Mouse (Mus musculus) olfactory bulb, adult 2 months (tissue): Measurements from ENCODE around the gene Ppib. TPM values are rescaled to one million over a fixed set of nuclear protein-coding genes. Genes with fewer than 3 reads are reported as not detected.
A peak's percentile ranks its signal among the peaks of the same experiment; 100 is the strongest.

ENCODE experiments used
- H3K27ac ChIP-seq: fragments of 200-500 bp; 2 replicates; pipeline ENCODE4 v1.5.1; 2012; ENCODE audit warnings: low read depth, low read length; ENCODE audit not compliant: insufficient read depth
- H3K4me1 ChIP-seq: fragments of 200-500 bp; 2 replicates; pipeline ENCODE4 v1.6.1; 2012; ENCODE audit warnings: low read length; ENCODE audit not compliant: control insufficient read depth, insufficient read depth
- H3K4me3 ChIP-seq: fragments of 200-500 bp; 2 replicates; pipeline ENCODE4 v1.5.1; 2012; ENCODE audit warnings: mild to moderate bottlenecking, low read depth, low read length, moderate library complexity; ENCODE audit not compliant: insufficient read depth
- CTCF ChIP-seq: fragments of 200-500 bp; IDR thresholded peaks from 2 replicates; pipeline ENCODE4 v1.5.1; 2012; ENCODE audit warnings: low read depth, mild to moderate bottlenecking, low read length, moderate library complexity; ENCODE audit not compliant: insufficient read depth
- POLR2A ChIP-seq: fragments of 200-500 bp; IDR thresholded peaks from 2 replicates; pipeline ENCODE4 v1.6.1; 2012; ENCODE audit warnings: mild to moderate bottlenecking, low read depth, low read length, moderate library complexity; ENCODE audit not compliant: insufficient read depth
- WGBS: fragments of 180-500 bp; shearing (Covaris S2); methylation state at CpG from one replicate; pipeline ENCODE4 v1.1.7; 2018; 5-methylcytosine and 5-hydroxymethylcytosine counted together
- polyA plus RNA-seq: library from polyadenylated mRNA; stranded (reverse); fragments of >200 nt; gene quantifications from 2 replicates; pipeline ENCODE4 v1.2.4, GENCODE M21; 2012; ENCODE audit warnings: low replicate concordance; ENCODE audit not compliant: missing spikeins, insufficient read depth, insufficient read length

Gene Ppib
- polyA plus RNA-seq, 1 experiment = not detected

DNA sequence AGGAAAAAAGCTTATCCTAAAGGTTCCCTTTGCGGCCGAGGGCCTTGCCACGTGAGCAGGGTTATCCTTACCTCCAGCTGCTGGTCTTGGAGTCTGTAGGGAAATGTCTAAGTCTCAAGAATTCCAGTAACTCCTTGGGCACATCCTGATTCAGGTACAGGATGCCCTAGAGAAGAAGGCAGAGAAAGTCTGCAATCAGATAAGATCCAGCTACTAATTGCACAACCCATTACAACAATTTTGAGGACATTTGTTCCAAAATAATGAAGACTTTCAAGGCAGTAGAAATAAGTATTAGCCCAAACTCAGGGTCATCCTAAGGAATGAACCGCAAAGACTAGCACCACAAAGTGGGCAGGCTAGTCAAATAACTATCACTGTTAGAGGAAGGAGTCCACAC is 8.0 kb downstream of the Ppib start:
- no peak overlapping the region for H3K4me3 ChIP-seq
- 82% methylated on average over 4 of the region's 4 CpGs for WGBS
- H3K4me1 ChIP-seq = peaks cover 12% of the 10 kb centered on the region
- TF ChIP-seq POLR2A (no peak), CTCF (no peak)
- no peak overlapping the region for H3K27ac ChIP-seq

DNA sequence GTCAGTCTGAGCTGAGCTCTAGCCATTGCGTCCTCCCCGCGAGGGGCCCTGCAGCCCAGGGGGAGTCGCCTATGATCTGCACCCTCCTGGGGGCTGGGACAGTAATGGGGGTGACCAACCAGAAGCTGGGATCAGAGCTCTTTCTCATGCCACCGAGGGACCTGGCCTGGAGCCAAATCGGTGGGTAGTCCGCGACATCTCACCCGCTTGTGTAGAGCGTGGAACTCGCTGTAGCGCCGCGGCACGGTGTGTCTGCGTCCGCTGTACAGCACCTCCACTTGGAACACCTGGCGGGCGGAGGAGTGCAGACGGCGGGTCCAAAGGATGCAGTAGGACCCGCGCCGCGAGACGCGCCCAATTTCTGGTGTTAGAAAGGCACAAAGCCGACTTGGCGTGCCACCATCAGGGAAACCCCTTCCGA is 9.0 kb downstream of the Ppib start:
- H3K27ac ChIP-seq = no peak overlapping the region
- H3K4me1 ChIP-seq = peaks cover 12% of the 10 kb centered on the region
- H3K4me3 ChIP-seq = peak overlapping the region; percentile 46
- WGBS = 1% methylated on average over 30 of the region's 30 CpGs
- no peak for TF ChIP-seq CTCF

DNA sequence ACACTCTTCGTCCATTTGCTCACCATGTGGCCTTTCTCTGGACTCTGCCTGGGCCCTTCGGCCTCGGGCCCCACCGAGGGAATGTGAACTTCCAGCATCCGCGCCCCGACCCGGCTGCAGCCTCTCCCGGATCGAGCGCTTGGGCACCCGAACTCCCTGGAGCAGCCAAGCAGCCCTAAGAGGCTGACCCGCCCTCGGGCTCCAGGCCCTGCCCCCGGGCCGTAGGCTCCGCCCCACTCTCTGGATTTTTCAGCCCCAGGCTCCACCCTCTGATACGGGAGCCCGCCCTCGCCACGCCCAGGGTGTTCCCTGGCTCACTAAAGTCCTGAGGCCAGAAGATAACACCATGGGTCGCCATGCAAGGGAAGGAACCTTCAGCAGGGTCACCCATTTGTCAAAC is 9.6 kb downstream of the Ppib start, which contains the start of gene Snx22:
Snx22 (minus strand) TSS at position 137 of the 400 bp plus-strand sequence.
- H3K4me3 ChIP-seq = peak within 1 kb of the TSS; percentile 46
- no peak within 1 kb of the TSS for H3K27ac ChIP-seq
- WGBS = 3% methylated on average over 22 of the region's 22 CpGs
- peaks cover 12% of the 10 kb centered on the region for H3K4me1 ChIP-seq
- TF ChIP-seq CTCF (no peak), POLR2A (no peak)

DNA sequence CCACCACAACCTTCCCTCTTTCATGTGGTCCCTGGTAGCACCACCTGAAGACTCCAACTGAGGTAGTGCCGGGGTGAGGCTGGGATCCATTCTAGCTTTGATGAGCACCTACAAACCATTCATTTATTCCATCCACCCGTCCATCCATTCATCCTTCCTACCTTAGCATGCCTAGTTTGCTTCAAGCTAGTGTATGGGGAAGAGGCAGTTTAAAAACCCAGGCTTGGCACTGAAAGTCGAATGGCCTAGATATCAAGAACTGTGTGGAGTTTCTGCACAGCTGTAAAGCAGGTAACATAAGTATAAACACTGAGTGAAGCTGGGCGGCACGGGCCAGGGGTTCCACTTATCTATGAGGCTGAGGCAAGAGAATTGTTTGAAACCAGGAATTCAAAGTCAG is 10.1 kb downstream of the Ppib start:
- no peak overlapping the region for H3K27ac ChIP-seq
- WGBS = 91% methylated on average over 5 of the region's 5 CpGs
- no peak for TF ChIP-seq POLR2A
- TF ChIP-seq CTCF = no peak
- H3K4me1 ChIP-seq = peaks cover 12% of the 10 kb centered on the region
- H3K4me3 ChIP-seq = no peak overlapping the region

DNA sequence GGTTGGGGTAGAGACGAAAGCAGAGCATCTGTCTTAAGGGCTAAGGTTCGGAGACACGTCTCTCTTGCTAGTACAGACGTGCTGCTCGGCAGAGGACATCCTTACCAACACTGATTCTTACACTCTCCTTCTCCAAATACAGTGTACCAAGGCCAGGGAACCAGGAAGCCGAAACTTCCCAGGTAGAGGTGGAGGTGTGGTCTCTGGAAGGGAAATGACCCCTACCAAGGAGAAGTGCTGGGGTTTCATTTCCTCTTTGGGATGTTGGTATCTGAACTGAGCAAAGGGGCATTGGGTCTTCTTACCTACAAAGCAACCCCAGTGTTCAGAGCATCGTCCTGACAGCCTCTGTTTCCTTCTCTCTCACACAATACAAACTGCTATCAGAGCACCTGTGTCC is 12.7 kb downstream of the Ppib start:
- 92% methylated on average over 7 of the region's 7 CpGs for whole genome bisulfite sequencing
- Histone ChIP-seq H3K4me1 (peaks cover 12% of the 10 kb centered on the region), H3K4me3 (no peak overlapping the region), H3K27ac (no peak overlapping the region)
- TF ChIP-seq CTCF (no peak), POLR2A (no peak)

DNA sequence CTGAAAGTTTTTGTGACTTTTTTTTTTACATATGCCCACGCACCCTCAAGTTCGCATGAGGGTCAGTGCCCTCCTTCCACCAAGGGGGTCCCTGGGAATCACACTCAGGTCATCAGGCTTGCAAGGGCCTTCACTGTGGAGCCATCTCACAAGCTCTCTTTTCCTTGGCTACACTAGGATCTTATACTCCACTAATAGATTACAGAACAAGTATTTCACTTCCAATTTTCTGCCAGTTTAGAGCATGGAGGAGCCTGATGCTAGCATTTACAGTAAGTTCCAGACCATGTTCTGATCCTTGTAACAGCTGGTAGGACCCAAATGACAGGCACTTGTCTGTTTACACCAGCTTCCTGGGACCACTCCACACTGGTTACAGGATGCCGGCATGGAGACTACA is 18.1 kb downstream of the Ppib start:
- H3K4me3 ChIP-seq = no peak overlapping the region
- WGBS = 67% methylated on average over 3 of the region's 3 CpGs
- H3K4me1 ChIP-seq = 0 out of 2 replicates have a peak, but pooled peaks cover 2% of the 10 kb centered on the region
- no peak for TF ChIP-seq CTCF
- no peak for TF ChIP-seq POLR2A
- no peak overlapping the region for H3K27ac ChIP-seq

DNA sequence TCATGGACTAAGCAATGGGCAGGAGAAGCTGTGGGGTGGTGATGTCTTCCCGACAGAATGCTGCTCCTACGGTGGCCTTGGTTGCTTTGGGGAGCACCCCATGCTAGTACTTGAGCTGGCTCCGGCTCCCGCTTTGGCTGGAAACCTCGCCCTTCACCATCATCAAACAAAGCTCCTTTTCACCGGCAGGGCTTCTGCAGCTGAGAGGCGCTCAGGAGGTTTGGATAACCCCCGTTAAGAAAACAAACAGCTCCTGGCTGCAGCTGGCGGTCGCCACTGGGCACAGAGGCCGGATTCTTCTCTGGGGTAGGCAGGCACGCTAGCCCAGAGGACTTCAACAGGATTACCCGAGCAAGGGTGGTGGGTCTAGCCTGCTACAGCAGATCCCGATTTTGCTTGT is 18.5 kb downstream of the Ppib start:
- no peak overlapping the region for H3K4me3 ChIP-seq
- 18% methylated on average over 14 of the region's 14 CpGs for WGBS
- TF ChIP-seq CTCF = no peak
- TF ChIP-seq POLR2A = no peak
- no peak overlapping the region for H3K27ac ChIP-seq
- 0 out of 2 replicates have a peak, but pooled peaks cover 2% of the 10 kb centered on the region for H3K4me1 ChIP-seq

DNA sequence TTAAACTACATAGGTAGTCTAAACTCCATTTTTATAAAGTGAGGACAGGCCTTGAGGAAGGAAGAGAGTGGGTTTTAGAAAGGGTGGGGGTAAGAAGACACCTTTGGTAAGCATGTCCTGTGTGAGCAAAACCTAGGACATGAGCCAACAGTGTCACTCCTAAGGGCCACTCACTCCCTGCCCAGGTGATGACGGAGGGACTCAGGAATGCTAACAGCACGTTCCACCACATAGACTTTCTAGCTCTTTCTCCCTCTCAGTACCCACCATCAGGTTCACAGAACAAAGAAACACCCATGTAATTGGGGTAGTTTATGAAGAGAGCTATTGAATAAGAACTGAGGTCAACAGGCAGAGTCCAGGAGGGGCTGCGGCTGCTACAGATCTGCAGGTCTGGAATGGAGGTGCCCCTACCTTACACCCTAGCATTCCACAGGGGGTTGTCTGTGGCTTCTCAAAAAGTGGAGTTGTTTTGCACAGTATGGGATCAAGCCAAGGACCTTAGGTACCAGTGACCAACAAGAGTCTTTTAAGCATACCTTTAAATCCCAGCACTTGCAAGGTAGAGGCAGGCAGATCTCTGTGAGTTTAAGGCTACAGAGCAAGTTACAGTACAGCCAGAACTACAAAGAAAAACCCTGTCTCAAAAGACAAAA is 20.9 kb downstream of the Ppib start:
- Histone ChIP-seq H3K4me3 (no peak overlapping the region), H3K27ac (no peak overlapping the region), H3K4me1 (0 out of 2 replicates have a peak, but pooled peaks cover 2% of the 10 kb centered on the region)
- 91% methylated on average over 3 of the region's 3 CpGs for WGBS
- no peak for TF ChIP-seq POLR2A

DNA sequence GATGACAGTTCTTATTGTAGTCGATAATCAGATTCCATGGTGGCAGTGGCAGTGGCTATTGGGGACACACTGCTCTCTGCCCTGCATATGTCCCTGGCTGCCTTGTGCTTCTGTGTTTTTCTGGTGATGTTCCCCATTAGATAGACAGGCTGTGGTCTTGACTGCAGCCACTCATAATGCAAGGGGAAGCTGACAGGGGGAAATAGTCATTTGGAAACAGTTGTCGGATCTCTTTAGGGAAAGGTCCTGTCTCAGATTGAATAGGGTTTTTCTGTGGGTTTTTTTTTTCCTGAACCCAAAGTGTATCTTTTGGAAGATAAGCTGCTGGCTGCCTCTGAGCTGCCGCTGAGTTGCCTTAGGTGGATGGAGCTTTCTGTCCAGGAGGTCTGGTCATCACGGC is 22.0 kb downstream of the Ppib start:
- 89% methylated on average over 4 of the region's 4 CpGs for WGBS
- no peak overlapping the region for H3K27ac ChIP-seq
- 0 out of 2 replicates have a peak, but pooled peaks cover 2% of the 10 kb centered on the region for H3K4me1 ChIP-seq
- H3K4me3 ChIP-seq = no peak overlapping the region
- no peak for TF ChIP-seq POLR2A
- TF ChIP-seq CTCF = no peak
